ENCODE assay signal across 28 mouse cellular contexts in genomic region chr8:106772094-106772493, GRCm38 (mm10).
"Had no signal": no experiment of that assay in that cellular context is flagged by ENCODE, and none has a peak within 500 bp of the region (broad histone marks: within the 10 kb centered on the region; RNA-seq: fewer than 3 reads in every experiment).

No protein-coding gene starts in this region.

- H3K4me3 ChIP-seq: limb, embryonic 10.5 days; limb, embryonic 12.5 days; limb, embryonic 13.5 days; limb, embryonic 15.5 days; liver, embryonic 12.5 days; liver, embryonic 13.5 days; liver, embryonic 15.5 days; lung, embryonic 15.5 days; megakaryocyte, embryonic 14.5 days; midbrain, embryonic 10.5 days; midbrain, embryonic 12.5 days; midbrain, embryonic 13.5 days; midbrain, embryonic 15.5 days; myocyte; neural tube, embryonic 12.5 days had no signal

- H3K27ac ChIP-seq: limb, embryonic 10.5 days; limb, embryonic 12.5 days; limb, embryonic 13.5 days; limb, embryonic 15.5 days; liver, embryonic 12.5 days; liver, embryonic 13.5 days; liver, embryonic 14.5 days; liver, embryonic 15.5 days; lung, embryonic 15.5 days; macrophage; midbrain, embryonic 10.5 days; midbrain, embryonic 12.5 days; midbrain, embryonic 13.5 days; midbrain, embryonic 15.5 days; neural tube, embryonic 12.5 days had no signal

- H3K4me1 ChIP-seq: limb, embryonic 13.5 days; limb, embryonic 15.5 days; liver, embryonic 12.5 days; lung, embryonic 15.5 days; megakaryocyte, embryonic 14.5 days; midbrain, embryonic 10.5 days; midbrain, embryonic 12.5 days; midbrain, embryonic 13.5 days; midbrain, embryonic 15.5 days; neural tube, embryonic 12.5 days had no signal

- DNase-seq: left cerebral cortex, postnatal 4 days; liver; liver, embryonic 13.5 days; liver, postnatal 0 days; lung, adult 18-20 months; lung, adult 2 months; lung, embryonic 14.5 days; lung, postnatal 10 days; lung, postnatal 14 days; lung, postnatal 36 days; lung, postnatal 4 days; midbrain, embryonic 14.5 days had no signal
